Mouse (Mus musculus) cerebellum, adult 9-10 months (tissue): ENCODE measurements around the gene Mxd1.

ENCODE experiments used
- DNase-seq: peaks from one replicate; pipeline ENCODE4 v3.0.0; 2022

Gene Mxd1

GRCm38 (mm10) chr6:86668580-86669239, at the start of gene Mxd1:
Gene Mxd1, minus strand, starts transcription at chr6:86669161.
- DNase-seq = peak; percentile 54

GRCm38 (mm10) chr6:86708072-86708774, 39.3 kb upstream of the Mxd1 start:
- DNase-seq = no peak

- no peak for DNase-seq
Observed at GRCm38 (mm10) chr6:86702577-86702976, 33.6 kb upstream of the Mxd1 start.

GRCm38 (mm10) chr6:86697903-86698302, 28.9 kb upstream of the Mxd1 start:
- DNase-seq = no peak

GRCm38 (mm10) chr6:86696213-86696612, 27.3 kb upstream of the Mxd1 start:
- peak; percentile 60 for DNase-seq

- peak; percentile 60 for DNase-seq
Observed at GRCm38 (mm10) chr6:86694465-86694864, 25.5 kb upstream of the Mxd1 start.

GRCm38 (mm10) chr6:86689671-86690070, 20.7 kb upstream of the Mxd1 start:
- no peak for DNase-seq

- DNase-seq = no peak
Observed at GRCm38 (mm10) chr6:86686971-86687370, 18.0 kb upstream of the Mxd1 start.

- no peak for DNase-seq
Observed at GRCm38 (mm10) chr6:86684655-86685011, 15.7 kb upstream of the Mxd1 start.

- DNase-seq = peak; percentile 88
Observed at GRCm38 (mm10) chr6:86683872-86684654, 15.1 kb upstream of the Mxd1 start, which contains the start of gene Snrnp27. Gene Snrnp27, minus strand, starts transcription at chr6:86684522.

- no peak for DNase-seq
Observed at GRCm38 (mm10) chr6:86681289-86681688, 12.3 kb upstream of the Mxd1 start.

- DNase-seq = no peak
Observed at GRCm38 (mm10) chr6:86678341-86678740, 9.4 kb upstream of the Mxd1 start.

- DNase-seq = peak; percentile 86
Observed at GRCm38 (mm10) chr6:86670873-86671272, 1.9 kb upstream of the Mxd1 start.

GRCm38 (mm10) chr6:86669240-86669727, 323 bp upstream of the Mxd1 start:
- peak; percentile 100 for DNase-seq

- no peak for DNase-seq
Observed at GRCm38 (mm10) chr6:86667061-86667460, 1.9 kb downstream of the Mxd1 start.

GRCm38 (mm10) chr6:86665560-86666307, 3.2 kb downstream of the Mxd1 start:
- no peak for DNase-seq

- DNase-seq = no peak
Observed at GRCm38 (mm10) chr6:86665076-86665475, 3.9 kb downstream of the Mxd1 start.

GRCm38 (mm10) chr6:86660161-86660877, 8.6 kb downstream of the Mxd1 start:
- DNase-seq = no peak

- no peak for DNase-seq
Observed at GRCm38 (mm10) chr6:86658501-86658900, 10.5 kb downstream of the Mxd1 start.

- no peak for DNase-seq
Observed at GRCm38 (mm10) chr6:86654270-86654916, 14.6 kb downstream of the Mxd1 start.

GRCm38 (mm10) chr6:86653026-86653425, 15.9 kb downstream of the Mxd1 start:
- no peak for DNase-seq

GRCm38 (mm10) chr6:86646143-86646542, 22.8 kb downstream of the Mxd1 start:
- no peak for DNase-seq
